Mouse (Mus musculus) ovary, postnatal 36 days (tissue): ENCODE measurements around the gene March5.
A peak's percentile ranks its signal among the peaks of the same experiment; 100 is the strongest.
"Not testable (repeated sequence)": the region's sequence is repeated elsewhere in the genome, so short reads cannot be mapped to it uniquely, and the experiment has no call there.

Source experiments
- DNase-seq: peaks from one replicate; pipeline ENCODE4 v3.0.0; 2022; ENCODE audit warnings: low spot score, mixed read lengths

The March5 gene

GRCm38 (mm10) chr19:37208986-37209385, 1.6 kb downstream of the March5 start:
- no peak for DNase-seq

GRCm38 (mm10) chr19:37209467-37210128, 2.3 kb downstream of the March5 start:
- DNase-seq, result no peak

- no peak for DNase-seq
Observed at GRCm38 (mm10) chr19:37210457-37210856, 3.1 kb downstream of the March5 start.

- no peak for DNase-seq
Observed at GRCm38 (mm10) chr19:37211416-37211815, 4.1 kb downstream of the March5 start.

- no peak for DNase-seq
Observed at GRCm38 (mm10) chr19:37214711-37215110, 7.4 kb downstream of the March5 start.

GRCm38 (mm10) chr19:37225197-37225862, 18.0 kb downstream of the March5 start:
- DNase-seq, result no peak

- DNase-seq, result not testable (repeated sequence)
Observed at GRCm38 (mm10) chr19:37232598-37232997, 25.3 kb downstream of the March5 start.

- DNase-seq, result no peak
Observed at GRCm38 (mm10) chr19:37233561-37234539, 26.5 kb downstream of the March5 start.

- DNase-seq, result no peak
Observed at GRCm38 (mm10) chr19:37235818-37236217, 28.5 kb downstream of the March5 start.

- DNase-seq, result no peak
Observed at GRCm38 (mm10) chr19:37237306-37237705, 30.0 kb downstream of the March5 start.

- no peak for DNase-seq
Observed at GRCm38 (mm10) chr19:37237712-37238437, 30.5 kb downstream of the March5 start.

- DNase-seq, result no peak
Observed at GRCm38 (mm10) chr19:37238651-37239050, 31.3 kb downstream of the March5 start.

- DNase-seq, result no peak
Observed at GRCm38 (mm10) chr19:37239096-37239495, 31.8 kb downstream of the March5 start.

- DNase-seq, result no peak
Observed at GRCm38 (mm10) chr19:37241201-37241600, 33.9 kb downstream of the March5 start.

- no peak for DNase-seq
Observed at GRCm38 (mm10) chr19:37242707-37243106, 35.4 kb downstream of the March5 start.

GRCm38 (mm10) chr19:37246859-37247258, 39.5 kb downstream of the March5 start:
- no peak for DNase-seq

- no peak for DNase-seq
Observed at GRCm38 (mm10) chr19:37248199-37248598, 40.9 kb downstream of the March5 start.

GRCm38 (mm10) chr19:37252104-37252503, 44.8 kb downstream of the March5 start:
- DNase-seq, result no peak

- no peak for DNase-seq
Observed at GRCm38 (mm10) chr19:37255321-37255720, 48.0 kb downstream of the March5 start.

GRCm38 (mm10) chr19:37262389-37262788, 55.0 kb downstream of the March5 start:
- DNase-seq, result no peak

GRCm38 (mm10) chr19:37263566-37263942, 56.2 kb downstream of the March5 start:
- peak; percentile 12 for DNase-seq
